Mouse (Mus musculus): ENCODE measurements around the gene Snrpd3. TPM values are rescaled to one million over a fixed set of nuclear protein-coding genes. Genes with fewer than 3 reads are reported as not detected.
A peak's percentile ranks its signal among the peaks of the same experiment; 100 is the strongest.
"Not testable (repeated sequence)": the region's sequence is repeated elsewhere in the genome, so short reads cannot be mapped to it uniquely, and the experiment has no call there.

Gene Snrpd3
- polyA plus RNA-seq, 1 experiment: 7.4 TPM

GRCm38 (mm10) chr10:75500345-75500744, 17.0 kb upstream of the Snrpd3 start:
- Histone ChIP-seq H3K36me3 (ENCODE audit: control insufficient read depth, insufficient read depth, low read length) (peaks cover 2% of the 10 kb centered on the region; the same call in 1 of the 2 replicates), H3K27ac (ENCODE audit: insufficient read depth, low read depth, low read length) (peak overlapping the region; percentile 75), H3K4me1 (ENCODE audit: control insufficient read depth, insufficient read depth, insufficient read length, low read length) (peaks cover 12% of the 10 kb centered on the region)

GRCm38 (mm10) chr10:75501641-75502040, 15.7 kb upstream of the Snrpd3 start:
- WGBS: 92% methylated on average over 1 of the region's 1 CpGs
- H3K27me3 ChIP-seq (ENCODE audit: control insufficient read depth, insufficient read depth, low read length): no peaks in the 10 kb centered on the region
- H3K27ac ChIP-seq (ENCODE audit: insufficient read depth, low read depth, low read length): no peak overlapping the region
- H3K36me3 ChIP-seq (ENCODE audit: control insufficient read depth, insufficient read depth, low read length): peaks cover 5% of the 10 kb centered on the region
- peaks cover 12% of the 10 kb centered on the region for H3K4me1 ChIP-seq (ENCODE audit: control insufficient read depth, insufficient read depth, insufficient read length, low read length)
- no peak overlapping the region for H3K4me3 ChIP-seq (ENCODE audit: low read depth, low read length)
- TF ChIP-seq CTCF (IDR thresholded peaks at IDR 0.05; ENCODE audit: extremely low read depth, insufficient read length, insufficient replicate concordance, low read depth, low read length) (no peak), POLR2A (IDR thresholded peaks at IDR 0.05; ENCODE audit: low read depth, low read length) (no peak)

More at GRCm38 (mm10) chr10:75500345-75500744, 17.0 kb upstream of the Snrpd3 start:
- WGBS: 20% methylated on average over 7 of the region's 7 CpGs
- Histone ChIP-seq H3K27me3 (ENCODE audit: control insufficient read depth, insufficient read depth, low read length) (no peaks in the 10 kb centered on the region), H3K4me3 (ENCODE audit: low read depth, low read length) (no peak overlapping the region)
- TF ChIP-seq POLR2A (IDR thresholded peaks at IDR 0.05; ENCODE audit: low read depth, low read length) (no peak), CTCF (IDR thresholded peaks at IDR 0.05; ENCODE audit: extremely low read depth, insufficient read length, insufficient replicate concordance, low read depth, low read length) (no peak)

GRCm38 (mm10) chr10:75503692-75504091, 13.7 kb upstream of the Snrpd3 start:
- no peak for TF ChIP-seq CTCF (IDR thresholded peaks at IDR 0.05; ENCODE audit: extremely low read depth, insufficient read length, insufficient replicate concordance, low read depth, low read length)
- no peak for TF ChIP-seq POLR2A (IDR thresholded peaks at IDR 0.05; ENCODE audit: low read depth, low read length)
- Histone ChIP-seq H3K4me1 (ENCODE audit: control insufficient read depth, insufficient read depth, insufficient read length, low read length) (peaks cover 12% of the 10 kb centered on the region), H3K27ac (ENCODE audit: insufficient read depth, low read depth, low read length) (no peak overlapping the region), H3K27me3 (ENCODE audit: control insufficient read depth, insufficient read depth, low read length) (no peaks in the 10 kb centered on the region), H3K36me3 (ENCODE audit: control insufficient read depth, insufficient read depth, low read length) (peaks cover 24% of the 10 kb centered on the region), H3K4me3 (ENCODE audit: low read depth, low read length) (no peak overlapping the region)
- WGBS: 89% methylated on average over 7 of the region's 7 CpGs

- Histone ChIP-seq H3K4me1 (ENCODE audit: control insufficient read depth, insufficient read depth, insufficient read length, low read length) (peaks cover 12% of the 10 kb centered on the region), H3K27me3 (ENCODE audit: control insufficient read depth, insufficient read depth, low read length) (no peaks in the 10 kb centered on the region), H3K36me3 (ENCODE audit: control insufficient read depth, insufficient read depth, low read length) (peaks cover 32% of the 10 kb centered on the region), H3K27ac (ENCODE audit: insufficient read depth, low read depth, low read length) (peak overlapping the region; percentile 83), H3K4me3 (ENCODE audit: low read depth, low read length) (no peak overlapping the region)
- TF ChIP-seq POLR2A (IDR thresholded peaks at IDR 0.05; ENCODE audit: low read depth, low read length) (no peak), CTCF (IDR thresholded peaks at IDR 0.05; ENCODE audit: extremely low read depth, insufficient read length, insufficient replicate concordance, low read depth, low read length) (no peak)
- 70% methylated on average over 8 of the region's 8 CpGs for WGBS
These were observed 12.9 kb upstream of the Snrpd3 start for GRCm38 (mm10) chr10:75504234-75505129.

- H3K4me3 ChIP-seq (ENCODE audit: low read depth, low read length): no peak overlapping the region
- WGBS: 24% methylated on average over 3 of the region's 3 CpGs
- TF ChIP-seq POLR2A (IDR thresholded peaks at IDR 0.05; ENCODE audit: low read depth, low read length) (no peak), CTCF (IDR thresholded peaks at IDR 0.05; ENCODE audit: extremely low read depth, insufficient read length, insufficient replicate concordance, low read depth, low read length) (no peak)
- peaks cover 9% of the 10 kb centered on the region for H3K4me1 ChIP-seq (ENCODE audit: control insufficient read depth, insufficient read depth, insufficient read length, low read length)
- peak overlapping the region; percentile 83 for H3K27ac ChIP-seq (ENCODE audit: insufficient read depth, low read depth, low read length)
- H3K27me3 ChIP-seq (ENCODE audit: control insufficient read depth, insufficient read depth, low read length): no peaks in the 10 kb centered on the region
- peaks cover 39% of the 10 kb centered on the region for H3K36me3 ChIP-seq (ENCODE audit: control insufficient read depth, insufficient read depth, low read length)
These were observed 12.2 kb upstream of the Snrpd3 start for GRCm38 (mm10) chr10:75505130-75505495.

GRCm38 (mm10) chr10:75505928-75506327, 11.4 kb upstream of the Snrpd3 start:
- not testable (repeated sequence) for H3K4me3 ChIP-seq (ENCODE audit: low read depth, low read length); H3K27me3 ChIP-seq (ENCODE audit: control insufficient read depth, insufficient read depth, low read length); H3K4me1 ChIP-seq (ENCODE audit: control insufficient read depth, insufficient read depth, insufficient read length, low read length)
- peak overlapping the region; percentile 83 for H3K27ac ChIP-seq (ENCODE audit: insufficient read depth, low read depth, low read length)
- peaks cover 47% of the 10 kb centered on the region for H3K36me3 ChIP-seq (ENCODE audit: control insufficient read depth, insufficient read depth, low read length)
- 96% methylated on average over 3 of the region's 3 CpGs for WGBS

- peaks cover 57% of the 10 kb centered on the region for H3K36me3 ChIP-seq (ENCODE audit: control insufficient read depth, insufficient read depth, low read length)
- H3K27ac ChIP-seq (ENCODE audit: insufficient read depth, low read depth, low read length): no peak overlapping the region
- H3K27me3 ChIP-seq (ENCODE audit: control insufficient read depth, insufficient read depth, low read length): no peaks in the 10 kb centered on the region
- no peak overlapping the region for H3K4me3 ChIP-seq (ENCODE audit: low read depth, low read length)
- TF ChIP-seq CTCF (IDR thresholded peaks at IDR 0.05; ENCODE audit: extremely low read depth, insufficient read length, insufficient replicate concordance, low read depth, low read length) (no peak), POLR2A (IDR thresholded peaks at IDR 0.05; ENCODE audit: low read depth, low read length) (no peak)
- peaks cover 24% of the 10 kb centered on the region for H3K4me1 ChIP-seq (ENCODE audit: control insufficient read depth, insufficient read depth, insufficient read length, low read length)
- WGBS: 85% methylated on average over 7 of the region's 7 CpGs
These were observed 6.9 kb upstream of the Snrpd3 start for GRCm38 (mm10) chr10:75510446-75510845.
